Mouse (Mus musculus) R1 (cell line): ENCODE measurements around the gene Rflnb.

Source experiments
- DNase-seq: peaks from one replicate; pipeline ENCODE4 v3.0.0-alpha.2; 2018; ENCODE audit warnings: low read depth, low spot score

Rflnb gene

GRCm38 (mm10) chr11:76027139-76028071, at the start of gene Rflnb:
Gene Rflnb (minus strand): TSS chr11:76027782.
- DNase-seq = peak; percentile 43

- DNase-seq = no peak
These were observed 49.8 kb upstream of the Rflnb start for GRCm38 (mm10) chr11:76077341-76077740.

GRCm38 (mm10) chr11:76074296-76075093, 46.9 kb upstream of the Rflnb start:
- DNase-seq = no peak

GRCm38 (mm10) chr11:76069816-76070215, 42.2 kb upstream of the Rflnb start:
- DNase-seq = no peak

GRCm38 (mm10) chr11:76066563-76067156, 39.1 kb upstream of the Rflnb start:
- DNase-seq = no peak

GRCm38 (mm10) chr11:76065521-76066095, 38.0 kb upstream of the Rflnb start:
- DNase-seq = no peak

GRCm38 (mm10) chr11:76064411-76064810, 36.8 kb upstream of the Rflnb start:
- no peak for DNase-seq

GRCm38 (mm10) chr11:76060906-76061305, 33.3 kb upstream of the Rflnb start:
- DNase-seq = no peak

- no peak for DNase-seq
These were observed 32.4 kb upstream of the Rflnb start for GRCm38 (mm10) chr11:76059971-76060370.

- DNase-seq = peak; percentile 61
These were observed 28.9 kb upstream of the Rflnb start for GRCm38 (mm10) chr11:76056487-76056886.

GRCm38 (mm10) chr11:76052496-76052895, 24.9 kb upstream of the Rflnb start:
- no peak for DNase-seq

- peak; percentile 21 for DNase-seq
These were observed 23.5 kb upstream of the Rflnb start for GRCm38 (mm10) chr11:76050967-76051512.

GRCm38 (mm10) chr11:76050509-76050908, 22.9 kb upstream of the Rflnb start:
- no peak for DNase-seq

GRCm38 (mm10) chr11:76045367-76045766, 17.8 kb upstream of the Rflnb start:
- no peak for DNase-seq

GRCm38 (mm10) chr11:76044468-76044867, 16.9 kb upstream of the Rflnb start:
- no peak for DNase-seq

- no peak for DNase-seq
These were observed 15.3 kb upstream of the Rflnb start for GRCm38 (mm10) chr11:76042882-76043281.

- DNase-seq = no peak
These were observed 14.6 kb upstream of the Rflnb start for GRCm38 (mm10) chr11:76042041-76042638.

GRCm38 (mm10) chr11:76040761-76041376, 13.3 kb upstream of the Rflnb start:
- no peak for DNase-seq

- no peak for DNase-seq
These were observed 12.5 kb upstream of the Rflnb start for GRCm38 (mm10) chr11:76040106-76040505.

GRCm38 (mm10) chr11:76039271-76040053, 11.9 kb upstream of the Rflnb start:
- no peak for DNase-seq
